Mouse (Mus musculus) bone marrow, adult 2 months (tissue): Measurements from ENCODE around the gene Mepe. TPM values are rescaled to one million over a fixed set of nuclear protein-coding genes. Genes with fewer than 3 reads are reported as not detected.

Experiments
- H3K27ac ChIP-seq: fragments of 200-500 bp; 2 replicates; pipeline ENCODE4 v1.5.1; 2012; ENCODE audit warnings: low read depth, mild to moderate bottlenecking, control low read depth, inconsistent platforms, low read length; ENCODE audit not compliant: control insufficient read depth, poor library complexity, insufficient read depth
- H3K4me1 ChIP-seq: fragments of 200-500 bp; 2 replicates; pipeline ENCODE4 v1.6.1; 2011; ENCODE audit warnings: low read length; ENCODE audit not compliant: control insufficient read depth, insufficient read depth
- H3K4me3 ChIP-seq: fragments of 200-500 bp; replicated peaks from 2 replicates; pipeline ENCODE3; 2011; ENCODE audit warnings: mild to moderate bottlenecking, low read depth, low read length, control low read depth; ENCODE audit not compliant: control insufficient read depth
- CTCF ChIP-seq: fragments of 200-500 bp; IDR thresholded peaks from 2 replicates; pipeline ENCODE4 v1.5.1; 2011; ENCODE audit warnings: low read length, control low read depth; ENCODE audit not compliant: control insufficient read depth, insufficient read depth
- POLR2A ChIP-seq: fragments of 200-500 bp; IDR thresholded peaks from 2 replicates; pipeline ENCODE4 v1.6.1; 2011; ENCODE audit warnings: low read depth, mild to moderate bottlenecking, control low read depth, low read length, borderline replicate concordance; ENCODE audit not compliant: control insufficient read depth
- WGBS: fragments of 180-500 bp; shearing (Covaris S2); methylation state at CpG from one replicate; pipeline ENCODE4 v1.1.7; 2018; 5-methylcytosine and 5-hydroxymethylcytosine counted together
- polyA plus RNA-seq: library from polyadenylated mRNA; stranded (reverse); fragments of >200 nt; gene quantifications from 2 replicates; pipeline ENCODE4 v1.2.4, GENCODE M21; 2011; ENCODE audit warnings: low replicate concordance; ENCODE audit not compliant: missing spikeins, insufficient read depth, insufficient read length

Gene Mepe
- polyA plus RNA-seq, 1 experiment, result not detected

- Histone ChIP-seq H3K4me1 (no peaks in the 10 kb centered on the region), H3K4me3 (no peak overlapping the region), H3K27ac (no peak overlapping the region)
- TF ChIP-seq POLR2A (no peak), CTCF (no peak)
- WGBS, result 81% methylated on average over 5 of the region's 5 CpGs
These were observed 5.0 kb downstream of the Mepe start for GRCm38 (mm10) chr5:104330088-104330487.

GRCm38 (mm10) chr5:104332296-104332695 is 7.2 kb downstream of the Mepe start:
- H3K27ac ChIP-seq, result no peak overlapping the region
- WGBS, result 46% methylated on average over 3 of the region's 3 CpGs
- H3K4me3 ChIP-seq, result no peak overlapping the region
- H3K4me1 ChIP-seq, result no peaks in the 10 kb centered on the region
- TF ChIP-seq POLR2A, result no peak
- no peak for TF ChIP-seq CTCF

GRCm38 (mm10) chr5:104333231-104333640 is 8.1 kb downstream of the Mepe start:
- TF ChIP-seq CTCF, result 0 out of 2 replicates have a peak, but pooled peaks have one; percentile 11
- TF ChIP-seq POLR2A, result no peak
- WGBS, result 21% methylated on average over 7 of the region's 7 CpGs
- no peak overlapping the region for H3K4me3 ChIP-seq
- H3K27ac ChIP-seq, result no peak overlapping the region
- no peaks in the 10 kb centered on the region for H3K4me1 ChIP-seq

DNA sequence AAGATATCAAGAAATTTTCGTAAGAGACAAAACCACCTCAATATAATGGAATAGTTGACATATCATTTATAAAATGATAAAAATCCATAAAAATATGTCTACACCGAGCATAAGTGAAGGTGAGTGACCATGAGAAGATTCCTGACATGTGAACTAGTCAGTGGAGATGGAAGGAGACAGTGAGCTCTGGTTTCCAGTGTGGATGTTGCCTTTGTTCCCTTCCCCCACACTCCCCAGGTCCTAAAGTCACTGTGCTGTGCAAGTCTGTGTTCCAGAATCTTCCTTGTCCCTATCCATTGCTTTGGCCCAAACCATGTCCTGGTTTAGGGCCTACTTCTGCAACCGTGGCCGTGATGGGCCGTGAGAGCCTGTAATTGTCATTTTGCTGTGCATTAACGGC is 8.5 kb downstream of the Mepe start:
- H3K4me3 ChIP-seq, result no peak overlapping the region

DNA sequence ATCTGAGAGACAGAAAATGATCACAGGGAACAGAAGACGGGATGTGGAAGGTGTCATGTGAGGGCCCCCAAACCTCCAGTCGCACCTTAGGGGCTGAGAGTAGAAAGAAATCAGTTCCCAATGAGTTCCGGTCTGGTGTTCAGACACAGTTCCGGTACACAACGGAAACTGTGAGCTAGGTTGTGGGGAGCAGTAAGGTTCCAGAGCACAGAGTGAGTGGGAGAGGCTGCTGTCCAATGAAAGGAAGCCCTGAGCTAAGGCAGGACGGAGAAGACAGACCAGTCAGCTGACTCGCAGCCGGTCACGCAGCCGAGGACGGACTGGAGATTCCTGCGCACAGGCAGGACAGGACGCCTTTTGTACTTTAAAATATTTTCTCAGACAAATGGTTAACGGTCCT is 9.4 kb downstream of the Mepe start:
- TF ChIP-seq POLR2A (no peak), CTCF (no peak)
- Histone ChIP-seq H3K4me1 (no peaks in the 10 kb centered on the region), H3K4me3 (no peak overlapping the region), H3K27ac (no peak overlapping the region)
- 86% methylated on average over 14 of the region's 14 CpGs for WGBS

More for the DNA sequence above, 8.5 kb downstream of the Mepe start:
- Histone ChIP-seq H3K27ac (no peak overlapping the region), H3K4me1 (no peaks in the 10 kb centered on the region)
- 70% methylated on average over 6 of the region's 6 CpGs for WGBS
- TF ChIP-seq POLR2A (no peak), CTCF (no peak)

DNA sequence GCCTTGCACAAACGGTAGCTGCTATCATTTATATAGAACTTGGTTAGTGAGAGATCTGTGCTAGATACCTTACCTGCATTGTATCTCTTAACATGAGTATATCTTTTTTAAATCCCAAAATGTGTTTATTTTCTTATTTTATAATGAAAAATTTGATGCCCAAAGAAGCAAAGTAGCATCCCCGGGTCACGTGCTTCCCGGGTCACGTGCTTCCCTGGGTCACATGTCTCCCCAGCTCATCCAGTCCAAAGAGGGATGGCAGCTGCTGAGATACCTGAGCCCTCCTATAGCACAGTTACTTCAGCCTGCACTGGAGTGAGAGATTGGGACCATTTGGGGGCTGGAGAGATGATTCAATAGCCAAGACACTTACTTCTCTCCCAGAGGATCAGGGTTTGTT is 10.8 kb downstream of the Mepe start:
- no peak overlapping the region for H3K27ac ChIP-seq
- H3K4me1 ChIP-seq, result no peaks in the 10 kb centered on the region
- 75% methylated on average over 5 of the region's 5 CpGs for WGBS
- no peak overlapping the region for H3K4me3 ChIP-seq
- TF ChIP-seq CTCF, result no peak
- TF ChIP-seq POLR2A, result no peak

GRCm38 (mm10) chr5:104337491-104337890 is 12.4 kb downstream of the Mepe start:
- WGBS, result 78% methylated on average over 4 of the region's 4 CpGs
- Histone ChIP-seq H3K4me3 (no peak overlapping the region), H3K27ac (no peak overlapping the region), H3K4me1 (no peaks in the 10 kb centered on the region)
- TF ChIP-seq CTCF (no peak), POLR2A (no peak)

GRCm38 (mm10) chr5:104339009-104339408 is 13.9 kb downstream of the Mepe start:
- no peak overlapping the region for H3K27ac ChIP-seq
- no peak for TF ChIP-seq POLR2A
- TF ChIP-seq CTCF, result no peak
- 71% methylated on average over 5 of the region's 5 CpGs for WGBS
- no peaks in the 10 kb centered on the region for H3K4me1 ChIP-seq
- no peak overlapping the region for H3K4me3 ChIP-seq
